Mouse (Mus musculus) retina, adult 2 months (tissue): ENCODE measurements at regions not wholly inside any gene's neighbourhood (a gene's known extent, or its start where the extent isn't known, plus 50 kb on each side); places are given as distances from the start of the nearest gene placed in this dataset.
"Not testable (repeated sequence)": the region's sequence is repeated elsewhere in the genome, so short reads cannot be mapped to it uniquely, and the experiment has no call there.

Source experiments
- DNase-seq: peaks from one replicate; pipeline ENCODE4 v3.0.0-alpha.2; 2012; ENCODE audit warnings: low read depth, low spot score

DNA sequence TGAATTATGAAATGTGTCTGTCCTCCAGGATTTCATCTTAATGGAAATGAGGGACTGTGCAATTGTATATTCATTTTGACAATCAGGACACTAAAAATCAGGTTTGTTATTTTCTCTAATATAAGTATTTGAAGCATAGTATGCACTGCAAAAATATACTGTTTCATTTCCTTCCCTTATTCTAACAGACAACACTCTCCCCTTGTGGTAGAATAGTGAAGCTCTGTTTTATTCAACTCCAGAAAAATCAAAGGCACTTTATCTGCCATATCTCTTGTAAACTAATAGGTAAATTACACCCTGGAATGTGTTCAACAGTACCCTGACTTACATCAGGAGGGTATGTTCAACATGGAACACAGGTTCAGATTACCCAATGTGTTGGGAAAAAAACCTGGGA is 137.7 kb upstream of the Zfp960 start:
- DNase-seq = no peak

DNA sequence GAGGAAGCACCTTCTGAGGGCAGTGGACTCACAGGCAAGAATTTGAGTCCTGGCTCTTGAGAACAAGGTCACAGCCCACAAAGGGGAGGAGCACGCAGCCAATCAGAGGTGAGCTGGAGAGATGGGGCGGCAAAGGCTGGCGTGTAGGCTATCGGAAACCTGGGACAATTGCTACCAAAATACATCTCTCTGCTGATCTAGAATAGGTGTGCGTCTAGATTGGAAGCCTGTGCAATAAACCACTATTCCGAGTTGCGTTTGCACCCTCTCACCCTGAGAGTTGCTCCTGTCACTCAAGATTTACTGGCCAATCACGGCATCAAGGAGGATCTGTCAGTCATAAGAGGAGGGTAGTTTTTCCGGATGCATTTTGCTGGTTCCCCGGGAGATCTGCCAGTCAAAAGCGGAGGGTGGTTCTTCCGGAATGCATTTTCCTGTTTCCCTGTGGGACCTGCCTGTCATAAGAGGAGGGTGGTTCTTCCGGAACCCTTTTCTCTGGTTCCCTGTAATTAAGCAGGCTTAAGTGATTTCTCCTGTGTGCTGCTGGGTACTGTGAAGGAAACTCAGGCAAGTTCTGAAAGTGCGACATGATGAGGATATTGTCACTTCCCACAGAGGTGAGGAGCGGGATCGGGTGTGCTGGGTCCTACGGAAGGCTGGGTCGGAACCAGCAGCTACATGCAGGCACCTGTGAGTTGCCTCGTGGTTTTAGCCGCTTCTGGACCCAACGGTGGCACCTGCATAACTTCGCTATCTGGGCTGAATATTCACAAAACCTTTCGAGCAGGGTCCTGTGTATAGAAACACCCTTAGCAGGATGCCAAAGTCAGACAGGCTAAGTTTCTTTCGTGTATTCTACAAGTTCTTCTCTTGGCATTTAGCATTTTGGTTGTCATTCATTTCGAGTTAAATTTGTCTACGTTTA is 112.6 kb upstream of the Zfp960 start:
- DNase-seq = peak; percentile 90

- DNase-seq = not testable (repeated sequence)
Observed at GRCm38 (mm10) chr17:16952146-16952545, 111.8 kb upstream of the Zfp960 start.

DNA sequence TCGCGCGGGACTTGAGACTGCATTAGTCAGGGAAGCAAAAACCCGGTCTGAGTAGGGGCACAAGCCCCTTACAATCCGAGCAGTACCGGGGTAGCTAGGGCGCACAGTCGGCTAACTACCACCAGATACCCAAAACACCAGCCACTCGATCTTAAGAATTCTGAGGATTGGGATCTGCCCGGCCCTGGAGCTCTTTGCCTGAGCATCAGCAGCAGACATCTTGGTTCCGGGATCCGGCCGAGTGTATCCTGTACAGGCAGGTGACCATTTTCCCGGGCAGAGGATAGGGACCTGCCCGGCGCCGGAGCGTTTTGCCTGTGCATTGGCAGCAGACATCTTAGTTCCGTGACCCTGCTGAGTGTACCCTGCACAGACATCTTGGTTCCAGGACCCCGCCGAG is 66.7 kb upstream of the Zfp960 start:
- DNase-seq = not testable (repeated sequence)

DNA sequence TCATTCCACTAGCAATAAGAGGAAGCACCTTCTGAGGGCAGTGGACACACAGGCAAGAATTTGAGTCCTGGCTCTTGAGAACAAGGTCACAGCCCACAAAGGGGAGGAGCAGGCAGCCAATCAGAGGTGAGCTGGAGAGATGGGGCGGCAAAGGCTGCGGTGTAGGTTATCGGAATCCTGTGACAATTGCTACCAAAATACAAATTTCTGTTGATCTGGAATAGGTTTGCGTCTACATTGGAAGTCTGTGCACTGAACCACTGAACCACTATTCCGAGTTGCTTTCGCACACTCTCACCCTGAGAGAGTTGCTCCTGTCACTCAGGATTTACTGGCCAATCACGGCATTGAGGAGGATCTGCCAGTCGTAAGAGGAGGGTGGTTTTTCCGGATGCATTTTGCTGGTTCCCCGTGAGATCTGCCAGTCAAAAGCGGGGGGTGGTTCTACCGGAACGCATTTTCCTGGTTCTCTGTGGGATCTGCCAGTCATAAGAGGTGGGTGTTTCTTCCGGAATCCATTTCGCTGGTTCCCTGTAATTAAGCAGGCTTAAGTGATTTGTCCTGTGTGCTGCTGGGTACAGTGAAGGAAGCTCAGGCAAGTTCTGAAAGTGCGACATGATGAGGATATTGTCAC is 59.2 kb upstream of the Zfp960 start:
- peak; percentile 82 for DNase-seq

- peak; percentile 8 for DNase-seq
Observed at GRCm38 (mm10) chr17:17005267-17005666, 58.6 kb upstream of the Zfp960 start.
